21 mouse cellular contexts compared by ENCODE assay signal in genomic region chr12:98131276-98131675, GRCm38 (mm10).
"Had no signal": no experiment of that assay in that cellular context is flagged by ENCODE, and none has a peak within 500 bp of the region (broad histone marks: within the 10 kb centered on the region; RNA-seq: fewer than 3 reads in every experiment).

No protein-coding gene starts in this region.

- H3K36me3 ChIP-seq: liver, embryonic 15.5 days; lung, embryonic 15.5 days; midbrain, embryonic 10.5 days; midbrain, embryonic 12.5 days; neural tube, embryonic 13.5 days; neural tube, embryonic 15.5 days had no signal

- ATAC-seq: liver, postnatal 0 days; lung, postnatal 0 days; midbrain, embryonic 16.5 days had no signal

- H3K9me3 ChIP-seq: liver, embryonic 15.5 days; lung, embryonic 15.5 days; midbrain, embryonic 10.5 days; midbrain, embryonic 12.5 days; neural tube, embryonic 13.5 days; neural tube, embryonic 15.5 days had no signal

- H3K9ac ChIP-seq: liver, embryonic 15.5 days; liver, postnatal 0 days; lung, embryonic 15.5 days; midbrain, embryonic 12.5 days; neural tube, embryonic 13.5 days; neural tube, embryonic 15.5 days had no signal

- H3K4me3 ChIP-seq: liver, embryonic 15.5 days; lung, embryonic 15.5 days; midbrain, embryonic 10.5 days; midbrain, embryonic 12.5 days; myocyte; neural tube, embryonic 13.5 days; neural tube, embryonic 15.5 days had no signal

- DNase-seq: liver, postnatal 0 days; lung, adult 2 months; lung, postnatal 14 days; lung, postnatal 4 days; midbrain, embryonic 14.5 days; retina, postnatal 1 day; right cerebral cortex, postnatal 14 days; right cerebral cortex, postnatal 4 days; spleen, adult 18-20 months; thymus, adult 18-20 months; thymus, postnatal 14 days; thymus, postnatal 36 days had no signal

- H3K27me3 ChIP-seq: liver, embryonic 15.5 days; lung, embryonic 15.5 days; midbrain, embryonic 12.5 days; neural tube, embryonic 13.5 days; neural tube, embryonic 15.5 days had no signal

- H3K4me1 ChIP-seq: liver, embryonic 15.5 days; lung, embryonic 15.5 days; midbrain, embryonic 10.5 days; midbrain, embryonic 12.5 days; neural tube, embryonic 13.5 days; neural tube, embryonic 15.5 days had no signal

- H3K4me2 ChIP-seq: liver, embryonic 15.5 days; lung, embryonic 15.5 days; midbrain, embryonic 12.5 days; neural tube, embryonic 13.5 days; neural tube, embryonic 15.5 days had no signal

- H3K27ac ChIP-seq: liver, embryonic 15.5 days; lung, embryonic 15.5 days; midbrain, embryonic 10.5 days; midbrain, embryonic 12.5 days; neural tube, embryonic 13.5 days; neural tube, embryonic 15.5 days had no signal
